Mouse (Mus musculus): Measurements from ENCODE around the gene Erc2.
A peak's percentile ranks its signal among the peaks of the same experiment; 100 is the strongest.

Gene Erc2

GRCm38 (mm10) chr14:28399897-28400296 is 777.7 kb downstream of the Erc2 start:
- no peak for DNase-seq

- no peak for DNase-seq
Measured at GRCm38 (mm10) chr14:28405277-28405840, 783.1 kb downstream of the Erc2 start.

GRCm38 (mm10) chr14:28409390-28409789 is 787.2 kb downstream of the Erc2 start:
- DNase-seq, result no peak

- no peak for DNase-seq
Measured at GRCm38 (mm10) chr14:28409796-28410347, 787.6 kb downstream of the Erc2 start.

GRCm38 (mm10) chr14:28410789-28411225 is 788.6 kb downstream of the Erc2 start:
- DNase-seq, result no peak

DNA sequence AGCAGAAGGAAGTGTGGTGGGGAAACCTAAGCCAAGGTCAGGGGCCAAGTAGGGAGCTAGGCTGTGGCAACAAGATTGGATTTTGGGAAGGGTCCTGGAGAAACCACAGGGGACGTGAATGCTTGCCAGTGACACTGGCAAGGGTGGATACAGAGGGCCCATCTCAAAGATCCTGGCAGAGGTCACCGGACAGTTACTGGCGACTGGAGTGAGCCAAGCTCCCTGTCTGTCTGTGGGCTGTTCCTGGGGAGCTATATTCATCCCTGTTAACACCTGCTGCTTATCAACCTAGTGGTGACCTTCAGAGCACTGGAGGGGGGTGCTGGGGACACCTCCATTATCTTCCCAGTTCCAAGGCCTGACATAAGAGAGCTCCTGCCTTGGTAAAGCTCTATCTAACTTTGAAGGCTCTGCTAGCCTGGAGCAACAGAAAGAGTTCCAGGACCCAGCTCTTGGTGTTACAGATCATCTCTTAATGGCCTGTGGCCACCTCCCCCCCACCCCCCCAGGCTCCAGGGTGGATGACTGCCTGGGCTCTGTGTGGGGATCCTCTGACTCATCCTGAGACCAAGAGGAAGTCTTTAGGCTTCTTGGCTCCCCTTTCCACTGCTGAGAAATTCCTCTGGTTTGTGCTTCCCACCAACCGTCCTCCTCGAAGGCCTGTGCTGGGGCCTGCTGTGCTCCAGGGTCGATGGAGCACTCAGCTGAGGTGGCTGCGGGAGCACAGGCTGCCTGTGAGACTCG is 790.2 kb downstream of the Erc2 start:
- DNase-seq, result no peak

DNA sequence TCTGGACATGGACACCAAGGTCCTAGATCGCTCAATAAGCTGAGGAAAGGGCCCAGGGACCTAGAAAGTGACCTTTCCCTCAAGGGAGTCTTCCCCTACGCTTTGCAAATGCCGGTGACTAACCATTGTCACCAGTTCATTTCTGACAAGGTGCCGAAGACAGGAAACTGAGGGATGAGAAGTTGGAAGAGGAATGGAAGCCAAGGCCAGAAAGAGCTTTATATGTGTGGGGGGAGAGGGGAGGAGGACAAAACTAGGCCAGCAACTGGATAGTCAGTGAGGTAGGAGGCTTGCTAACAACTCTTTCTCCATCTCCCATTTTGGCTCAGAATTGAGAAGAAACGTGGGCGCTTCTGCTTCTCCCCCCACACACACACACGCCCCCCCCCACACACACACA is 791.3 kb downstream of the Erc2 start:
- DNase-seq, result no peak

GRCm38 (mm10) chr14:28417019-28417418 is 794.8 kb downstream of the Erc2 start:
- peak; percentile 17 for DNase-seq

DNA sequence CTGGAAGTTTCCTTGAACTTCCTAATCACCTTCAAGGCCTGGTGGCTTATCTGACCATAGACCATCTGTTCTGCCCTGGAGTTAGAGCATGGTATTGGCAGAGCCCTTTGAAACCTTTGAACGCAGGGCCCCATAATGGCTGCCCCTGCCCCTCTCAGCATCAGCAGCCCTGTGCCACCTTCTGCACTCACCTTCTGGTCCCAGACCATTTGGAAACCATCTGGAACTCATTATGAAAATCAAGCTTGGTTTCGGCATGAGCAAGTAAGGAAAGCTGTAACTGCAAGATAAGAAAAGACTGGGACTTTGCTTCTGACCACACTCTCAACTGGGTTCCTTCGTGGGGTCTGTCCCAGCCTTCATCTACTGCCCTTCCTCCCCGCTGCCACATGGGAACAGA is 796.3 kb downstream of the Erc2 start:
- no peak for DNase-seq

DNA sequence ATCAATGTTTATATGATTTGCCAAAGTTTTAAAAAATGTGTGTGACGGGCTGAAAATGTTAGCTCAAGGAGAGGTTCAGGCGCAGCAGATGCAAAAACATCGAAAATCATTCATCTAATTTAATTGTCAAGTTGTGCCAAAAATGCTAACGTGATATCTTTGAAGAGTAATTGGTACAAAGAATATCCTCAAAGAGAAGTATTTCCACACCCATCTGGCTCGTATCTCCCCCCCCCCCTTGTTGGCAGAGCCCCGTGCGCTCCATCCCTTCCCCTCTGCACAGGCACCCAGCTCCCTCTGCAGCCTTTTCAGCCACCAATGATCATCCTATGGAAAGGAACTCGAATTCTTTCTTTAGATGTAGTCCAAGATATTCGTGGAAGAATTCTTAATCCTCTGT is 797.0 kb downstream of the Erc2 start:
- no peak for DNase-seq

DNA sequence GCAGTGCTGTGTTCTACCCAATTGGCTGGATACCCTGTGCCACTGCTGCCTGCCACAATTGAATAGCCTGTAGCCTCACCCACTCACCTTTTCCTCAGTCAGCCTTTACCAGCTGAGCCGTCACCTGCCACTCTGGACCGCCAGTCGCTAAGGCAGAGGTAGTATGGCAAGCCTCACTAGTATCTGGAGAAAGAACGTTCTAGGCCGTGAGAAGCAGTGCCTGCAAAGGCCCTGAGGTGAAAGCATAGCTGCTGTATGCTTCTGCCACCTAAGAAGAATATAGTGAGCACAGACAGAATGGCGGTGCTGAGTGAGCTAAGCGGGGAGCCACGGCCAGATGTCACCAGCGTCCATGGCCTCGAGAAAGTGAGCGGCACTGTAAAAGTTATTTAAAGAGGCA is 798.4 kb downstream of the Erc2 start:
- DNase-seq, result no peak

GRCm38 (mm10) chr14:28426610-28427009 is 804.4 kb downstream of the Erc2 start:
- peak; percentile 43 for DNase-seq

DNA sequence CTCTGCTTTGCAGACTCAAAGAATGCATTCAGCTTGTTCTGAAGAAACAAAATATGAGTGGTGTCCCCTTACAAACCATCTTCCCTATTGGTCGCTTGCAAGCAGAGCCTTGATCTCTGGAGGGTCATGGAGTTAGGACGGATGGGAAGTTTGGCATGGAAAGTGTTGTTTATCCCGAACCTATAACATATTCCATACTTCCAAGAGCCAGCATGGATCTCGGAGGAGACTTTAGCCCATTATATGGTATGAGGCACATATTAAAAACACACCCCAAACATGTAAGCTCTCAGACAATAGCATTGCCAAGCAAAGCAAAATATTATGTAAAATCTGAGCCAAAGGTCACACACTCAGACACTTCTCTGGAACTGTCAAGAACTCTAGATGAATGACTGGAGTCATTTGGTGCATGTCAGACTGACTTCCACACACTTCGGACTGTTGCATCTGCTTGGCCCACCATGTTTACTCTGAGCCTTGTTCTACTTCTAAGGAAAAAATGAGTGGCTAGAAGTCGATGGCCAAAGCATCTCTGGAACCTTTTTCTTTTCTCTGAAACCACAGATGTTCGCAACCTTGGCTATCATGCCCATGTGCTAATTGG is 809.6 kb downstream of the Erc2 start:
- peak; percentile 32 for DNase-seq

GRCm38 (mm10) chr14:28434996-28435395 is 812.8 kb downstream of the Erc2 start:
- DNase-seq, result no peak

DNA sequence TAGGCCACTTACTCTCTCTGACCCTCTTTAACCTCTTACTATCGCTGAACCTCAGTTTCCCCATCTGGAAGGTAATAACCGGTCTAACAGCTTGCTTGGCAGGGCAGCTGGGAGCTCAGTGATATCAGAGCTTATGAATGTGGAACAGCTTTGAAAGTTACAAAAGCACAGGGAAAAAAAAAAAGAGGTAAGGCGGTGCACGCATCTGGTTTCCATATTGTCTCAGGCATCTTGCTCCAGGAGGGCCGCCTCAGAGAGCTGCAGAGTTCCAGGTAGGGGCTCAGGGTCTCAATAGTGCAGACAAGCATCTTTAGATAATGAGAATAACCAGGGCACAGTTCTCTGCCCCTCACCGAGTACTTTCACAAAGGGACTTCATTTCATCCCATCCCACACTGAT is 816.9 kb downstream of the Erc2 start:
- DNase-seq, result no peak

GRCm38 (mm10) chr14:28441240-28441967 is 819.2 kb downstream of the Erc2 start:
- DNase-seq, result no peak

DNA sequence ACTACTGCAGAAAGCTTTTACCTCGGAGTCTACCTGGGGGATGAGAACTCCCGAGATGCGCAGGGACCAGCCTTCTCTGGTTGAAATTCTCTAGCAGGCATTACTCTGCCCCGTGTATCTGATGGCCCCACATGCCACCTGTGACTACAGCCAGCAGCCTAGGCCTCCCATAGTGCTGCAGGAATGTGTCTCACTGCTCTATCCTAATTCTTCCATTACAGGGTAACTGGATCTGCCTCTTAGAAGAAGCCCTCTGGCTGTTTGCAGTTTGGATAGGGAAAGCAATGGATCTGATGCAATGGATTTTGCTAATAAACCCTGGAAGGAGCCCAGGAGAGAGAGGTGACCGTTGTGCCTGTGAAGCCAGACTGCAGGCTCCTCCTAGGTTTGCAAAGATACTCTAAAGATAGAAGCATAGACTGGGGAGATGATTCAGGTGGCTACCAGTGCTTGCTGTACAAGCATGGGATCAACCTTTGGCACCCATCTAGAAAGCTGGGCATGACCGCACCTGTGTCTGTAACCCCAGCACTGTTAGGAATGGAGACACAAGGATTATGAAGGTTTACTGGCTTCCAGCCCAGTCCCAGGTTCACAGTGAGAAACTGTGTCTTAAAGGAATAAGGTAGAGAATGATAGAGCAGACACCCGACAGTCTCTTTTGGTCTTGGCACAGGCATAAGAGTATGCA is 821.2 kb downstream of the Erc2 start:
- DNase-seq, result no peak

- no peak for DNase-seq
Measured at GRCm38 (mm10) chr14:28445737-28446136, 823.5 kb downstream of the Erc2 start.

GRCm38 (mm10) chr14:28451771-28452170 is 829.5 kb downstream of the Erc2 start:
- no peak for DNase-seq

DNA sequence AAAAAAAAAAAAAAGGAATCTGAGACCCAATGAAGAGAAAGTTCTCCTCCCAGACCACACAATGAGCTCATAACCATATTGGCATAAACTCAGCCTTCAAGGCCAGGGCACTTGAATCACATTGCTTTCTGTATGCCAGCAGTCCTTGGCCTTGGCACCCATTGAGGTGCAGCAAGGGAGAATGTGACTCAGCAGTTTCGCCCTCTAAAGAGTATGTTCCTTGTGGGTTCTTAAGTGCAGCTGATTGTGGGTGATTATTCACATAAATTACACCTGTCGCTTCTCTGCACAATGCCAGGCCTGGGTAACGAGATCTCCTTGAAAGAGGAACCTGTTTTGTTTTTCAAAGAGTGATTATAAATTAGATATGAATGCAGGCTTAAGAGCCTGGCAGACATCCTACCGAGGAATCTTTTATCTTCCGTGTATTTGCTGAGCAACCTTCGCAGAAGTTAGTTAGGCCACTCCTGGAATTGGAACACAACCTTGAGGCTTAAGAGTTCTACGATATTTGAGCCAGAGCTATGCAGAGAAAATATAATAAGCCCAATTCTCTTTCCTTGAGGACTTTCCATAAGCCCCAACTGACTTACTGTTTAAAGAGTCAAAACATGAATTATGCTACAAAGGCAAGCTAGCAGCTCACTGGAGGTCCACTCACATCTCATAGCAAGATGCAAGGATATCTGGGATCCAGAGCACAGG is 834.3 kb downstream of the Erc2 start:
- peak; percentile 61 for DNase-seq

GRCm38 (mm10) chr14:28457428-28457827 is 835.2 kb downstream of the Erc2 start:
- no peak for DNase-seq

GRCm38 (mm10) chr14:28467956-28468355 is 845.7 kb downstream of the Erc2 start:
- peak; percentile 66 for DNase-seq
